Mouse (Mus musculus) right cerebral cortex, adult 2 months (tissue): ENCODE results near the gene Gtf3c1.

ENCODE experiments used
- DNase-seq, 2 experiments: peaks; one replicate each; pipeline ENCODE4 v3.0.0; 2021 to 2022; ENCODE audit warnings: low spot score in 2 of 2

The Gtf3c1 gene

DNA sequence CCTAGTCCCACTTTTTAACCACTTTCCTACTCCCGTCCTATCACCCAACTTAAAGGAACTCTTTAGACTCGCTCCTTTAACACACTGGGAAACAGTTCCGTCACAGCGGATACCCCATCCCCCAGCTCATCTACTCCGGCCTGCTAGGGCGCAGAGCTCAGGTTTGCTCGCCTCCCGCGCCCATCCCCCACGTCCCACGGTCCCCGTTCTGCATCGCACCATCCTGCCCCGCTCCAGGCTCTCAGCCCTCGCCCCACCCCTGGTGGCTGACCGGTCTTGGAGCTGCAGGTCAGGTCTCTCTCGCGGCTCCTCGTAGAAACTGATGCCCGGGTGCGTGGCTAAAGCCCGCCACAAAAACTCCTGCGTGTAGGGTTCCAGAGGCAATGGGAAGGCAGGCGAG is 394 bp downstream of the Gtf3c1 start:
- DNase-seq: peak in 1 of 2 experiments; percentile 47

DNA sequence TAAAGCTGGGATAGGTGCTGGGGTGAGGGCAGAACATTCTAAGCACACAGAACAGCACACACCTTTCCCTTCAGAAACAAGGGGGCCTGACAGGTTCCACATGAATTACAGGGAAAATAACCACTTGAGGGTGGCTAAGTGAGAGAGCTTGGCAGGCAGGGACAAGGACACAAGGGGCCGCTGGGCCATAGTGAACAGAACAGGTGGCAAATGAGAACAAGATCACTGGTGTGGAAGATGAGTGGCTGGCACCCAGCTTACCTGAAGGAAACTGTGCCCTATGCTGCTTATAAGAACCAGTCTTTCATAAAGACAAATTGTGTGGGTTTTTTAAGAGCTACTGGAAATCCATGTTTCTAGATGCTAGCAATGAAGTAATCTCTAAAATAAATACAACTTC is 4.8 kb downstream of the Gtf3c1 start:
- no peak for DNase-seq

DNA sequence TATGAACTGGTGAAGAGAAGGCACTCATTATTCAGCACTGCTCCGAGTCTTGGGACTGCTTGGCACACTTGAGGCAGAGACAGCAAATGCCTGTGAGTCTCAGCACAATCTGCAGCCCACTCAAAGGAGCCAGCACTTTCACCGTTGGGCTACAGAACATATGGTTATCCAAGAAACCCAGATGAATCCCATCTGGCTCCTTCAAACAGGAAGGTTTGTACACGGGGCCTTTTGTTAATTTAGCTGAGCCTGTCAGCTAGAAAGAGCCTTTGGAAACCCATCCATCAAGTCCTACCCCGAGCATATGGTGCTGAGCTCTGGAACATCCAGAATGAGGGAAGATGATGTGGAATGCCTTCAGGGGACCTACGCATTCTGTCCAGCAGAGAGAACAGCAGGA is 13.5 kb downstream of the Gtf3c1 start:
- DNase-seq: peak; percentile 66 to 73

DNA sequence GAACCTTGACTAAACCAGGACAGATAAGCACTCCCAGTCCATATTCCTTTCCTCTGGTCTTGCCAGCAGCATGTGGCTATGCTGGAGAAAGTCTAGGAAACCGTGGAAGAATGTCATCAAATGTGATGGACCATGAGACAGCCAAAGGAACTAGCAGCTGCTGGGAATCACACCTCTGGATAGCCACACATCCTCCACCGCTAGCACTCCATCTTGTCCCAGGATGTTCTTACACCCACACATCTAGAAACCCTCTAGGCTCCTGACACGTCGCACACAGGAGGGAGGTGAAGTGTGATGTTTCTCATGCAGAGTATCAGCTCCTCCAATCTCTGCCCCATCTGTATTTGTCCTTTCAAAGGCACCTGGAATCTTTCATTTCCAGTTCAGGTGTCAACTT is 17.1 kb downstream of the Gtf3c1 start:
- no peak for DNase-seq

DNA sequence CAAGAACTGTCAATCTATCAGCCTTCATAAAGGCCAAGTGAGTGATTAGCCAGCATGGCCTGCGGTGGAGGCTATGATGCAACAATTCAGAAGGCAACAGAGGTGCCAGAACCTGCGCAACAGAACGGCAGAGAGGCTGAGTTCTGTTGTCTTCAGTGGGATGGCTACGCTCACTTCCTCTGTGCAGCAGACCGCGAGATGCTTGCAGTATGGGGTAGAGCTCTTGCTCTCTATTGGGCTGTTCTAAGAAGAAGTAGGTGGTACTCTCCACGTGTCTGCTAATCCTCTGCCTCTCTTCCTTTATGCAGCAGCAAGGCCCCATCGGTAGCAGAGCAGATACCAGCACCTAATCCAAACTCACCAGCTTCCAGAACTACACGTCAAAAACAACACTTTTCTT is 27.6 kb downstream of the Gtf3c1 start:
- no peak for DNase-seq

DNA sequence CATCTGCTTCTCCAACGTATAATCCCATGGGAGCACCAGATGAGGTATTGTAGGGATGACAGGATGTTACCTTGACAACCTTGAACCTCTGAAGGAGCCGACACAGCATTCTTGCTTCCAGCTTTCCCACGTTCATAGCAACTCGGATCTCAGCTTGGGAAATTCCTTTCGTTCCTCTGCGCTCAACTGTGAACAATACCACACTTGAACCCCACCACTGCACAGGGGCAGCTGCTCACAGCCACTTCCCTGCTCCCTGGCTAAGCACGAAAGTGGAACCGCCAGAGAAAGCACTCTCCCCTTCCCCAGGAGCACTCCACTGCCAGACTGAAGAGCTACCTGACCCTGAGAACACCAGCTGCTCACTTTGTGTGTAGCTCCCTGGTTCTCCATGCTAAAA is 28.8 kb downstream of the Gtf3c1 start:
- DNase-seq: no peak

DNA sequence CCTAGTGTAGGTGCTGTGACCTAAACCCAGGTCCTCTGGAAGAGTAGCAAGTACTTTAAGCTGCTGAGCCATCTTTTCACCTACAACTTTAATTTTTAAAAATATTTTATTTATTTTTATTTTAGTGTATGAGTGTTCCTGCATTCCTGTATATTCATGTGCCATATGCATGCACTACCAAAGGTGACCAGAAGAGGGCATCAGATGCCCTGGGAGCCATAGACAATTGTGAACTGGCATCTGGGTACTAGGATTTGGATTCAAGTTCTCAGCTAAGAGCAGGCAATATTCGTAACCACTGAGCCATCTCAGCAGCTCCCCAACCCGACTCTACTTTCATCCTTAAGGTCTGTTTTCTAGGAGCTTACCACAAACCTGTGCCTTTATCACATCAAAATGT is 32.7 kb downstream of the Gtf3c1 start:
- DNase-seq: peak; percentile 45 to 63

DNA sequence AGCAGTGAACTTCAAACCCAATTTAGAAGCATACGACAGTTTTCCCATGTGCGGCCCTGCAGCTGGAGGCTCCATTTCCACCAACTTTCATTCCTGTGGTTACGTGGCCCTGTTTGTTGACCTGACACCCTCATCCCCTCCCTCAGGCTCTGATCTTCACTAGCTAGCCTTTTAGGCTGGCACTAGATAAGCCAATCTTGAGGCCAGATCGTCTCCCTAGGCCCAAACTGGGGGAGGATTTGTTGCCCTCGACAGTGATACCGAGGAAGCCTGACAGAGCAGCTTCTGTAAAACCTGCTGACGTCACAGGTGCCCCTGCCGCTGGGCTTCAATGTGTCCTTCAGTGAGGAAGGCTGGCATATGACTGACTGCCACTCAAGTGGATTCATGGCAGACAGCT is 36.2 kb downstream of the Gtf3c1 start:
- no peak for DNase-seq

DNA sequence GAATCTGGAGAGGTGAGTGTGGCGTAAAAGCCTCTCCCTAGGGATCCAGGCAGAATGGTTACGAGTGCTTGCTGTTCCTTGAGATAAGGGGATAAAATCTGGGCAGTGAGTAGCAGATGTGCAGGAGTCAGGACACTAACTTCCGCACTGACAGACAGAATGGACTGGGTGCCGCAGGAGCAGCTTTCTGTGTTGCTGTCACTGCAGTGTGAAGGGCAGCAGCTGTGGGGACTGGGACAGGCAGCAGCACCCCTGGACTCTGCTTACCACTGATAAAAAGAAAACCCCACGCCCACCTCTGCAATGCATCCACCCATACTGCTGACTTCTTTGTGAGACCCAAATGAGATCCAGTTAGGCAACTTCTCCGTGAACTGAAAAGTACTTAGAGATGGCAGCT is 36.7 kb downstream of the Gtf3c1 start:
- DNase-seq: no peak

DNA sequence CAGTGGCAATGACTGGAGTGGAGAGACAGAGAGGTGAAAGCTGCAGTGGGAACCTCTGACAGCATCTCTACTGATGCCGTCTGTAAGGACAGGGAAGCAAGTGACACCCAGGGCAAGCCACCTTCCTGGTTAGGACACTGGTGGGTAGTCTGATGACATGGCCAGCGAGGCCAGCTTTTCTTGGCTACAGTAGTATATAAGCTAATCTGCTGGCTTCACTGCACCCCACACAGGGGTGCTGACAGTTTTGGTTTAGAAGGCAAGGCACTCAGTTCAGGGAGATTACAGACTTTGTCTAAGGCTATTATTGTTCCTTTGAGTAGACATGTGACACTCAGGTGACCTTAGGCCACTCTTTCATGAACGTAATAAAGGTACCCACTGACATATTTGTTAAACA is 43.9 kb downstream of the Gtf3c1 start:
- no peak for DNase-seq

DNA sequence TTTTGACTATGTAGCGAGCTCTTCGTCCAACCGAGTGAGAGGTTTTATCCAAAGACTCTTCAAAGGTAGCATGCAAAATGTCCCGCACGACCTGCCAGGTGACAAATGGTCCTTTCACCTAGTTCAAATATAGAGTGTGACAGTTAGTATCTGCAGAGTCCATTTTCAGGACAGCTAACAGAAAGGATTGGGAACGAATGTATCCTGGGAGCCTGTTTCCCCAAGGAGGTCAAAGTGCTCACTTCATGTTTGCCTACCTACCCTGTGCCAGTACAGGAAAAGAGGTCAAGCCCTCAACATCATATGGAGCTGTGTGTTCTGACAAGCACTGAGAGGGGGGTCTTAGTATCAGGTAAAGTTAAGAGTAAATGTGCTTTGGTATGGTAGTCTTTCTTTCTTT is 50.1 kb downstream of the Gtf3c1 start:
- DNase-seq: no peak

DNA sequence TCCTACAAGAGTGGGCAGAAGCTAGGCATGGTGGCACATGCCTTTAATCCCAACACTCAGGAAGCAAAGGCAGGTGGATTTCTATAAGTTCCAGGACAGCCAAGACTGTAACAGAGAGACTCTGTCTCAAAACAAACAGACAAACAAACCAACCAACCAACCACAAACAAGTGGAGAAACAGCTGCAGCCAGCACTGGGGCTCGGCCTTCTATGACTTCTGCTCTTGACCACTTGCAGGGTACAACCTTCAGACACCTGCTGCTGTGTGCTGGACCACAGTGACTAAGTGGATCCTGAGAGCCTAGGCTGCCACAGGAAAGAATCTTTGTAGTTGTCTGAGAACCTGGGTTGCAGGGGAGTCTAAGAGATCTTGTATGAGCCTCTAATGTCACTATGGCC is 58.6 kb downstream of the Gtf3c1 start:
- DNase-seq: no peak

DNA sequence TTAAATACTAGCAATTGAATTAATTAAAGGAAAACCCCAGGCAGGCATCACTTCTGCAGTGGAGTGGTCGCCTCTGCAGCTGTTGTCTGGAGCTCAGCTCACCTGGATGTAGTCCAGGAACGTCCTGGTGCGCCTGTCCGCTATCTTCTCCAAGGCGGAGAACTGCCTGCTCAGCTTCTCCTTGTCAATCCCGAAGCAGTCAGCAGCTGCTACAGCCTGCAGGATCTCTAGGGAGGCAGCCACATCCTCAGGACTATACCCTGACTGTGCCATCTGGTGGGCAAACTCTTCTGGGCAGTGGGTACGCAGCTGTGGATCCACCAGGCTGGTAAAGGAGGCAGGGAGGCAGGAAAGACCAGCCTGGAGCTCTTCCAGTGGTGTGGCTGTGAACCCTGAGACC is 62.2 kb downstream of the Gtf3c1 start:
- no peak for DNase-seq

DNA sequence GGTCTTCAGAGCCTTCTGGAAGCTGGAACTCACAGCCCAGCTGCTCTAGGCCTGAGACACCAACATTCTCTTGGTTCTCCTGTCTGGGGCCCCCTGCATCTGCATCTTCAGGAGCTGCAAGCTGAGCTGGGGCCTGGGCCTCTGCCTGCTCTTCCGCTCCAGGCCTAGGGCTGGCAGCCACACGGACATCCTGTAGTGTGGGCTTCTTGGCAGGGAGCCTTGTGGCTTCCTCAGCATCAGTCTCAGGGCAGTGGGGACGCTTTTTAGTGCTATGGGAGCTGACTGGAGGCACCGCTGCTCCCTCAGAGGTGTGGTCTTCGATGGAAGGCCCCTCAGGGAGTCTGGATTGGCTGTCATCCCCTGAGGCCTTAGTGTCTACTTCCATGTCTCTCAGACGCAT is 63.7 kb downstream of the Gtf3c1 start:
- no peak for DNase-seq

DNA sequence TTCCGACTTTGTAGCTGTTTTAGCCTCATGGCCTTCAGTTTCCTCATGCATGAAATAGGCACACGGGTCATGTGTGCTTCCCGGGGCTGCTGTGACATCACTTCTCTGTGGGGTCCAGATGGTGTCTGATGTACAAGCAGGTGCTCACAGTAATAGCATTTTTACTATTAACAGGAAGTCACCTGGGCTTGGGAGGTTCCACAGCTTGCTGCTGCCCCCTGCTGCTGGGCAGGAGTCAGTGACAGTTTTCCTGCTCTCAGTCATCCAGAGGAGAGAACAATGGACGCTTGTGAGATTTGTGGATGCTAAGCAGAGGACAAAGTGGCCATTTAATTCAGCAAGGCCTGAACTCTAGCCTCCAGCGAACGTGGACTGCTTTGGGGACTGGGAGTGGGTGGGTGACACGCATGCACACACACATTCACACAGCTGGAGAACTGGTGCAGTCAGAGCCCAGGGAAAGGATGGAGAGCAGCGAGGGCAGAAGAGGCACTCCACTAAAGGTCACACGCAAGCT is 68.7 kb downstream of the Gtf3c1 start:
- DNase-seq: peak; percentile 67 to 80

DNA sequence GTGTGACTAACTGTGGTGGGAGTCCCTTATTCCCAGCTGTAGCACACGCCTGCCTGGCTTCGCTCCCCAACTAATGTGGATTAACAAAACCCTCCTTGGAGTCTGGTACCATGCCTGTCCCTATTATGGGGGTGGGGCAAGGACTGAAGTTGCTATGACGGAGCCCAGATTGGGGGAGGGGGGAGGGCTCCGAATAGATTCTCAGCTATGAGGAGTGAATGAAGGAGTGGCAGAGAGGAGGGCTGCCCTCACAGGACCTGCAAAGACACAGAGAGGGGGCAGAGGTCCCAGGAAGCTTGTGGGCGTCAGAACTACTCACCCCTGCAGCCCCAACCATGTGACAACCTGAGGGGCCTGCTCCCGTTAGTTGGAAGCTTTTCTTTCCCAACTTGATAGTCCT is 69.2 kb downstream of the Gtf3c1 start:
- DNase-seq: no peak

DNA sequence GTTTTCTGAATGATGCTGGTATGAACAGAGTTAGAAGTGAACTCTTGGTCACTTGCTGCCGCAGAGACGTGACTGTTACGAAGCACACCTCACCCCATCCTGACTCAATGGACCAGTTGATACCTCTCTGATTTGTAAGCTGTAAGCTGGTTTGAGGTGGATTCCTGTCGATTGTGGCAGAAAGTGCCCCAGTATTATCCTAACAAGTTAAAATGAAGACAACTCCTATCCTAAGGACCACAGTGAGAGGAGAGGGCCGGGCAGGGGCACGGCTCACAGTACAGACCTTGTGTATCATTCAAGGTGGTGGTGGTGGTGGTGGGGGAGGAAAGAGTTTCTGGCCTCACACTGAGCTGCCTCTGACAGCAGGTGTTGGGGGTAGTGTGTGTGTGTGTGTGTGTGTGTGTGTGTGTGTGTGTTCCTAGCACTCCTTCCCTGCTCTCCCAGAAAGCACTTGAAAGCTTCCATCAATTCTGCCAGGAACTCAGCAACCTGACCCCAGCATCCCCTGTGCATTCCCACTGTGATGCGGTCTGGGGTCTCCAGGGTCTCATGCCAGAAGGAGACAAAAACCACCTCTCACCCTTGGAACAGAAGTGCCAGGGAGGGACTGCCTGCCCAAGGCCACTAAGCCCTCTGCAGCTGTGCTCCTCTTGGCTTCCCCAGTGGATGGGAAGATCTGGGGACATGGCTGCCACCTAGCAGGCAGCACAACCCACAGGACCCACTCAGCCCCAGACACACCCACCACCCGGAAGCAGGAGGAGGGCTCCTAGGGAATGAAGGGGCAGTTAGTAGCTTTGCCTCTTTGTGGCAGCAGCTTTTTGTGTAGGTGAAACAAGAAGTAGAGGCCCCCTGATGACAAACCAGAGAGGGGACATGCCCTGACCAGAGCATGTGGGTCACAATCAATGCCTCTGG is 70.1 kb downstream of the Gtf3c1 start:
- DNase-seq: no peak

DNA sequence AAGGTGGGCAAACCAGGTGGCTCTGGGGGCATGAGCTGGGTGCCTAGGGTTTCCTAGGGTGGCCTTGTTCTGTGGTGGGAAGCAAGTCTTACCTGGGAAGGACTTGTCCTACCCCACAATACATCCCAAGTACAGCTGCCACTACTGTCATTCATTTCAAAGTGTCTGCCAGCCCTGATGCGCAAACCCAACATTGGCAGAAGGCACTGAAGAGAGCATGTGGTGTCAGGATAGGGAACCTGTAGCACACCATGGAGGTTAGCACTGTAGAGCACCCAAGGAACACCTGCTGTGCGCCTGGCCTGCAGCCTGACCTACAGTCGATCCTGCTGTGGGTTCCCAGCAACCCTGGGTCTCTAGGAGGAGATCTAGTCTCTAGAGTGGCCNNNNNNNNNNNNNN is 76.6 kb downstream of the Gtf3c1 start:
- no peak for DNase-seq

DNA sequence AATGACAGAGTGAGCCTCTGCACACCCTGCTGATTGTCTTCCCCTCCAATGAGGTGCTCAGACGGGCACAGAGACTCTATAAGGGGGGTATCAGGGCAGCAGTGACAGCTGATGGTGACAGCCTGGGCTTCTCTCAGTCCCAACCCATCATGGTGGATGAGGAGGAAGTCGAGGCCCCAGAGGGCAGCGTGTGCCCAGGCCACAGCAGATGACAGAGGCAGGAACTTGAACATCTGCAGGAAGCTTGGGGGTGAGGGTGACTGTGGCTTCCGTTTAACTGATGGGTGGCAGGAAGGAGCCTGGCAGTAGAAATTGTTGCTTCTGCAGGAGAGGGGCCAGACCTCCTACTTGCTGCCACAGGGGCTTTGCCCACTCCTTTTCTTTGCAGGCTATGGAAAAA is 77.3 kb downstream of the Gtf3c1 start:
- no peak for DNase-seq

DNA sequence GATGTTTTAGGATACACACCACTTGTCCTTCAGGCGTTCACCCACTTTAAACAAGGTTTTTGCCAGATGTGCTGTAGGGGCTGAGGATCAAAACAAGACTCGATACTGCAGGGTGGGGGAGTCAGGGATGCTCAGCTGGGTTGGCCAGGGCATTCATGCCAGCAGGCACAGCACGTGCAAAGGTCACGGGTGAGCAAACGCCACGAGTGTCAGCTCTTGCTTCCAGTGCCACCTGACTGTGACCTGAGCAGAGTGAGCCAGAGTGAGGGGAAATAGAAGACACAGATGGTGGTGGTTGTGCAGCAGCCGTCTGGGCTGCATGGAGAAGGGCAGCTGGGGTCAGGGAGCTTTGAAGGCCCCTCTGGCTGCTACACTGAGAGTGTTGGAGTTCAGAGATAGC is 81.8 kb downstream of the Gtf3c1 start:
- DNase-seq: no peak

DNA sequence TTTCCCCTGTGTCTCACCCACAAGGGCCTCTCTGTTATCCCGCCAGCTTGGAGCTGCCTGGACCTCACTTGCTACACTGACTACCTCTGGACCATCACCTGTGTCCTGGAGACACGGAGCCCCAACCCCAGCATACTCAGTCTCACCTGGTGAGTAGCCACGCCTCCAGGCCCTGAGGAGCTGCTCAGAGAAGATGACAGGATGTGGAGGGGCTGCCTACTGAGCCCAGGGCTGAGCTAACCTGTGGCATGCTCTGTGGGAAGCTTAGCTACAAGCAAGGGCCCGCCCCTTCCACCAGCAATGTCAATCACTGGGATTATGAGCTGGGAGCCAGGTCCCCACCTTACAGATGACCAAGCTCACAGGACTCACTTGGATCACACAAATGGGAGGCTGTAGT is 82.4 kb downstream of the Gtf3c1 start:
- no peak for DNase-seq

DNA sequence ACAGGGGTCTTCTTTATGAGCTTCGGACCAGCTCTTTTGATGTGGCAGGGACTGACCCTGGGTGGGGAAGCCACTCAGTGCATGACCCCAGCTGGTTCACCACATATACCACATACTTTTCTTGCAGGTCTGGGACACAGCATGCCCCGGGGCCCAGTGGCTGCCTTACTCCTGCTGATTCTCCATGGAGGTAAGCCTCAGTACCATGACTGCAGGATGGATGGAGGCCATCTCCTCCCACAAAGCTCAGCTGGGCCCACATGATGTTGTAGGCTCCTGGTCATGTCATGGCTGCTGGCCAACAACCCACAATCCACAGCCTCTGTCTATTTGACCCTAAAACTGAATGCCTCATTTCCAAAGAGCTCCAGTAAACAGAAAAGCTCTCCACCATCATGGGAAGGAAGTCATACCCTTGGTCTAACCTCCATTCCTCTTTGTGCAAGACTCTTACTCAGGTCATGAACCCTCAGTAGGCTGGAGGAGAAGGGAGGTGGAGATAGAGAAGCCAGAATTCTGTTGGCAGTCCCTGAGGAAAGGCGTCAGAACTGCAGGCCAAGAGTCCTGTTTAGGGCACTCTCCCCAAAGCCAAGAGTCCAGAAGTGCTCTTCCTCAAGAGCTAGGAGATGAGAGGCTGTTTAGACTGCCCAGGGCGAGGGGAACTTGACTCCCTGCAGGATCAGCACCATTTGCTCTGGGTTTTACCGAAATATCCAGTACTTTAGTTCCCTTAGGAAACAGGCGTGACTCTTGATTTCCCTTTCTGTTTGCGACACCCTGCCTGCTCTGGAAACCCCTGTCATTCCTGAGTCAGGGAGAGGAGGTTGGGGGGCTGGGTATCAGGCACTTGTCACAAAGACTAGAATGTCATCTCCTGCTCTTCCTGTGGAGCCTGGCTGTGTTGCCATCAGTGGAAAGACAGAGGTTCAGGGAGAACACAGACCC is 84.6 kb downstream of the Gtf3c1 start:
- DNase-seq: no peak

DNA sequence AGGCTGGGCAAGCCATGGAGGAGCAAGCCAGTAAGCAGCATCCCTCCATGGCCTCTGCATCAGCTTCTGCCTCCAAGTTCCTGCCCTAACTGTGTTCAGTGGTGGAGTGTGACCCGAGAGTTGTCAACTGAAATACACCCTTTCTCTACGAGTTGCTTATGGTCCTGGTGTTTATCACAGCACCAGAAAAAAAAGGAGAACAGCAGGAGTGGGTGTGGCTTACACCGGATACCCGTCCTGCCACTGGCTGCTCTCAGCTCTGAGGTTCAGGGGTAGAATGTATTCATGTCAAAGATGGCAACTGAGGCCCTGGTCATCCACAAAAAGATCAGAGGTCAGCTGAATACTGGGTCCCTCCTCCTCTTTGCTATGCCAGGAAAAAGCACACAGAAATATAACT is 87.5 kb downstream of the Gtf3c1 start:
- DNase-seq: no peak
